Mouse (Mus musculus): ENCODE measurements around the gene Exosc10.

DNA sequence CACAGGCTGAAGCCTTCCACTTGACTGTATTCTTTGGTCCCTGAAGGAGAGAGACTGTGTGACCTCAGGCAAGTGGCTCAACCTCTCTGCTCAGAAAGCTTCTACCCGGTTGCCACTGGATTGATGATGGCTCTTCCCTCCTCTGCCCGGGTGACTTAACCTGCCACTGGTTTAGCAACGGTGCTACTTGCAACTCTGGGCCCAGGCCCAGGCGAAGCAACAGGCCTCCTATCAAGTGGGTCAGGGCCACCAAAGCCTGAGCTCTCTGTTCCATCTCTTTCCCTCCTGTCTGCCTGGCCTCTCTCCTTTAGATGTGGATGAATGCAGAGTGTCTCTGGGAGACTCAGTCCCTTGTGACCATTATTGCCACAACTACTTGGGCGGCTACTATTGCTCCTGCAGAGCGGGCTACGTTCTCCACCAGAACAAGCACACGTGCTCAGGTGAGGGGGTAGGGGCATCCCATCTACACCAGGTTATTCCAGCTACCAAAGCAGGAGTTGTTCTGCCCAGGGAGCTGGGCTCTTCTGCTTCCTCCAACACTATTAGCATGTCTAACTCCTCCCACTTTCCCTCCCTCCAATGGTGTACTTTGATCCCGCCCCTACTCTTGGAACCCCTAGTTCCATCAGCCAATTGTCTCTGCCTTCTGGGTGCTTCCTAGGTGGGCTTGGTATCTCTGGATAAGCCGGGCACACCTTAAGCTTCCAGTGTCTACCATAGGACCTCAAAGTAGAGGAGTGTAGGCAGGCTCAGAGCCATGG is 45.3 kb downstream of the Exosc10 start:
- TF ChIP-seq CTCF (IDR thresholded peaks at IDR 0.05; ENCODE audit: extremely low read depth, insufficient read length, insufficient replicate concordance, low read depth, low read length) (no peak), POLR2A (IDR thresholded peaks at IDR 0.05; ENCODE audit: low read depth, low read length) (no peak)
